In the genomic region with DNA sequence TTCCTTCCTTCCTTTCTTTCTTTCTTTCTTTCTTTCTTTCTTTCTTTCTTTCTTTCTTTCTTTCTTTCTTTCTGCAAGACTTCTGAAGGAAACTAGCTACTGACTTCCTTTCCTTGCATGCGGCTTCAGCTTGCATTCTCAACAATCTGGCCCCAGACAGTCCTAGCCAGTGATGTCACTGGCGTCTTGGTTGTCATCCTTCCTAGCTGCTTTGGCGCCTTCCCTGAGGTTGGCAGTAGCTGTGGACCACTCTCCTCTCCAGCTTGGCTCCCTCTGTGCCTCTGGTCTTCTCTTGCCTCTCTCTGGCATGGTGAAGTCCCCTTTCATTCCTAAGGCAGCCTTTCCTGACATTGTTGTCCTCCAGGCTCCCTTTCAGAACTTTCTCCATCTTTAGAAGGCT, we compare ENCODE assay signal across 7 mouse cellular contexts.
"Had no signal": no experiment of that assay in that cellular context is flagged by ENCODE, and none has a peak within 500 bp of the region (broad histone marks: within the 10 kb centered on the region; RNA-seq: fewer than 3 reads in every experiment).

No protein-coding gene starts in this region.

- DNase-seq: lung, adult 18-20 months; lung, embryonic 14.5 days; lung, postnatal 10 days; right cerebral cortex, postnatal 14 days; thymus, adult 18-20 months; thymus, postnatal 14 days; thymus, postnatal 36 days had no signal
